Mouse (Mus musculus) midbrain, embryonic 11.5 days (tissue): ENCODE measurements at regions not wholly inside any gene's neighbourhood (a gene's known extent, or its start where the extent isn't known, plus 50 kb on each side); places are given as distances from the start of the nearest gene placed in this dataset.

Experiments
- ATAC-seq: fragments of 200-750 bp; cut with Nextera tagmentation; 2 replicates; pipeline ENCODE4 v1.8.0; 2017; ENCODE audit warnings: moderate TSS enrichment, moderate library complexity; ENCODE audit not compliant: low FRiP score
- DNase-seq: peaks from one replicate; pipeline ENCODE4 v3.0.0; 2015; ENCODE audit warnings: low spot score; ENCODE audit errors: missing footprints
- H3K27ac ChIP-seq: fragments of 300-500 bp; sonication (generic); 2 replicates; pipeline ENCODE4 v1.5.1; 2014; ENCODE audit warnings: low read depth, low read length
- H3K27me3 ChIP-seq: fragments of 300-500 bp; sonication (generic); 2 replicates; pipeline ENCODE4 v1.6.1; 2014; ENCODE audit warnings: mild to moderate bottlenecking, low read length, moderate library complexity, mixed read lengths; ENCODE audit not compliant: control insufficient read depth, insufficient read depth
- H3K36me3 ChIP-seq: fragments of 300-500 bp; sonication (generic); 2 replicates; pipeline ENCODE4 v1.6.1; 2014; ENCODE audit warnings: mild to moderate bottlenecking, low read length, moderate library complexity, mixed read lengths; ENCODE audit not compliant: control insufficient read depth, insufficient read depth
- H3K4me1 ChIP-seq: fragments of 300-500 bp; sonication (generic); 2 replicates; pipeline ENCODE4 v1.6.1; 2014; ENCODE audit warnings: low read length; ENCODE audit not compliant: control insufficient read depth, insufficient read depth
- H3K4me2 ChIP-seq: fragments of 300-500 bp; sonication (generic); 2 replicates; pipeline ENCODE4 v1.6.1; 2014; ENCODE audit warnings: mild to moderate bottlenecking, moderate library complexity
- H3K4me3 ChIP-seq: fragments of 300-500 bp; sonication (generic); 2 replicates; pipeline ENCODE4 v1.5.1; 2014; ENCODE audit warnings: low read depth, low read length
- H3K9ac ChIP-seq: fragments of 300-500 bp; sonication (generic); 2 replicates; pipeline ENCODE4 v1.6.1; 2014; ENCODE audit warnings: low read length
- H3K9me3 ChIP-seq: fragments of 300-500 bp; sonication (generic); 2 replicates; pipeline ENCODE4 v1.6.1; 2016; ENCODE audit warnings: low read length; ENCODE audit not compliant: control insufficient read depth
- WGBS: fragments of 180-500 bp; shearing (Covaris S2); extraction: QIAGEN DNeasy Blood & Tissue Kit; methylation state at CpG from one replicate; pipeline ENCODE4 v1.1.7; 2014; 5-methylcytosine and 5-hydroxymethylcytosine counted together

DNA sequence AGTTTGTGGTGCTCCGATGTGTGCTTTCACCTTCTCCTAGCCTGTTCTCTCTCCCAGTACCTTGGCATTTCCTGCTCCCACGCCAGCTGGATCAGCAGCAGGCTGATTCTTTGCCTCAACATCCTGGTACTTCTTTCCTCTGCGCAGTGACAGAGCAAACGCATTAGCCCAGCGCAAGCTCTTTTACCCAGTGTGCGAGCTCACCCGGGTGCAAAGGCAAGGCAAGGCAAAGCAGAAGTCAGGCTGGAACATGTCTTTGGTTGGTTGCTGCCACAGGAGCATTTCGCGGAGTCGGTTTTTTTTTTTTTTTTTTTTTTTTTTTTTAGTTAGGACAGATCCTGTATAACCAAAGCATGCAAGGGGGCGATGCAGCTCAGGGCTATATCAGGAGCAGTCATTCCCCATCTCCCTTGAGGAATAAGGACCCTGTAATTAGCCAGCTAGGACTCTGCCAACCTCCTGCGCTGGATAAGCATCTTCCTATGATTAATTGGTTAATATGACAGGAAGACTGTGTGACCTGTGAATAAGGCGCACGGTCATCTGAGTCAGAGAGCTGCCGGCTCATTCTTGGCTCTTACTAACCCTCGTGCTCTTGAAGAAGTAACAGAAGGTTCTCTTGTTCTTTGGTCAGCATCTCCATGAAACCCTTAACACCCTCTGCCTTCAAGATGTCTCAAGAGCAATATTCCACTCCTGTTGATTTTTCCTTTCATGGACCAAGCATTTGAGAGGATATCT, 123.9 kb downstream of the Ifng start:
- H3K9me3 ChIP-seq = no peaks in the 10 kb centered on the region
- WGBS = 87% methylated on average over 16 of the region's 16 CpGs
- H3K4me1 ChIP-seq = no peaks in the 10 kb centered on the region
- DNase-seq (no peak), ATAC-seq (no peak)
- no peak overlapping the region for H3K4me2 ChIP-seq
- H3K27ac ChIP-seq = no peak overlapping the region
- H3K27me3 ChIP-seq = no peaks in the 10 kb centered on the region
- H3K36me3 ChIP-seq = no peaks in the 10 kb centered on the region
- no peak overlapping the region for H3K9ac ChIP-seq
- H3K4me3 ChIP-seq = no peak overlapping the region

- Histone ChIP-seq H3K9ac (no peak overlapping the region), H3K4me3 (no peak overlapping the region), H3K36me3 (no peaks in the 10 kb centered on the region), H3K27me3 (no peaks in the 10 kb centered on the region), H3K27ac (no peak overlapping the region), H3K9me3 (no peaks in the 10 kb centered on the region), H3K4me2 (no peak overlapping the region), H3K4me1 (no peaks in the 10 kb centered on the region)
- ATAC-seq (no peak), DNase-seq (no peak)
- WGBS = 75% methylated on average over 10 of the region's 10 CpGs
These were observed 127.8 kb downstream of the Ifng start for GRCm38 (mm10) chr10:118568617-118569016.

DNA sequence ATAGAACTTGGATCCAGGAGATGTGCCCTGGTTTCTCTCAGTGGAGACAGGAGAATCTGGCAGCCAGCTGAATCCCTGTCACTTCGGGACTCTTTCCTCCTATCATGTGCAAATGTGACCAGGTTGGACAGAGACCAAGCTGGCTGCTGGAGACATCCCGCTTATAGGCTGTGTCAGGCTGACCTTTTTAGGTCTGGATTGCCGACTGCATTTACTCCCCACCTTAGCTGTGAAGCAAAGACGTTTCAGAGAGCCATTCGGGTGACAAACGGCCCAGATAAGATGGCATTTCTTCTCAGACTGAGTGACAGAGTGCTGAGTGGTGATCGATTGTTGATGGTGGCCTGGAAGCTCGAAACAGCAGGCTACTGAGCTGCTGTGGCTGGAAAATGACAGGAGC, 128.6 kb downstream of the Ifng start:
- H3K4me3 ChIP-seq = no peak overlapping the region
- no peaks in the 10 kb centered on the region for H3K36me3 ChIP-seq
- no peaks in the 10 kb centered on the region for H3K4me1 ChIP-seq
- H3K9ac ChIP-seq = no peak overlapping the region
- 76% methylated on average over 8 of the region's 8 CpGs for WGBS
- ATAC-seq = no peak
- H3K27me3 ChIP-seq = no peaks in the 10 kb centered on the region
- no peak for DNase-seq
- no peak overlapping the region for H3K4me2 ChIP-seq
- no peak overlapping the region for H3K27ac ChIP-seq
- no peaks in the 10 kb centered on the region for H3K9me3 ChIP-seq

GRCm38 (mm10) chr10:118573247-118573646, 132.4 kb downstream of the Ifng start:
- Histone ChIP-seq H3K27ac (no peak overlapping the region), H3K36me3 (no peaks in the 10 kb centered on the region), H3K4me1 (no peaks in the 10 kb centered on the region), H3K9ac (no peak overlapping the region), H3K9me3 (no peaks in the 10 kb centered on the region), H3K27me3 (no peaks in the 10 kb centered on the region), H3K4me2 (no peak overlapping the region), H3K4me3 (no peak overlapping the region)
- 85% methylated on average over 3 of the region's 3 CpGs for WGBS
- no peak for ATAC-seq
- DNase-seq = no peak

- Histone ChIP-seq H3K9me3 (no peaks in the 10 kb centered on the region; the same call in 1 of the 2 replicates), H3K9ac (no peak overlapping the region), H3K27ac (no peak overlapping the region), H3K4me3 (no peak overlapping the region), H3K27me3 (no peaks in the 10 kb centered on the region), H3K4me2 (no peak overlapping the region), H3K36me3 (no peaks in the 10 kb centered on the region), H3K4me1 (no peaks in the 10 kb centered on the region)
- no peak for DNase-seq
- no peak for ATAC-seq
- WGBS = 90% methylated on average over 7 of the region's 7 CpGs
These were observed 134.7 kb downstream of the Ifng start for GRCm38 (mm10) chr10:118575570-118575969.

DNA sequence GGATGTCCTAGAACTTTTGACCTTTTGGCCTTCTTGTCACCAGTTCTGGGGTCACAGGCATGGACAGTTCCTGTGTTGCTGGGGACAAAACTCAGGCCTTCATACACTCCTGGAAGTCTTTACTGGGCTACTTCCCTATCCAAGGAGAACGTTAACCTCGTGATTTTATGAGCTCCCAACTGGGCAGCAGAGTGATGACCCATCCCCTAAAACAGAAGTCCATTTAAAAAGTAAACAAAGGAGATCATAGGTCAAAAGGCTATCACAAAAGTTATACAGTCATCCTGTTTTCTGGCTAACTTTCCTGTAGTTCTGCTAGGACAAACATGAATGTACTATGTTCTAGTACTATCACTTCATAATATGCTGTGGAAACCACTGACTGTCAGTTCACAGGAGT, 140.5 kb downstream of the Ifng start:
- H3K9ac ChIP-seq = no peak overlapping the region
- H3K4me3 ChIP-seq = no peak overlapping the region
- no peak for DNase-seq
- WGBS = 85% methylated on average over 2 of the region's 2 CpGs
- no peaks in the 10 kb centered on the region for H3K4me1 ChIP-seq
- H3K9me3 ChIP-seq = no peaks in the 10 kb centered on the region; the same call in 1 of the 2 replicates
- H3K4me2 ChIP-seq = no peak overlapping the region
- no peak overlapping the region for H3K27ac ChIP-seq
- H3K27me3 ChIP-seq = no peaks in the 10 kb centered on the region
- no peaks in the 10 kb centered on the region for H3K36me3 ChIP-seq
- no peak for ATAC-seq

GRCm38 (mm10) chr10:118585821-118586220, 145.0 kb downstream of the Ifng start:
- WGBS = 92% methylated on average over 4 of the region's 4 CpGs

DNA sequence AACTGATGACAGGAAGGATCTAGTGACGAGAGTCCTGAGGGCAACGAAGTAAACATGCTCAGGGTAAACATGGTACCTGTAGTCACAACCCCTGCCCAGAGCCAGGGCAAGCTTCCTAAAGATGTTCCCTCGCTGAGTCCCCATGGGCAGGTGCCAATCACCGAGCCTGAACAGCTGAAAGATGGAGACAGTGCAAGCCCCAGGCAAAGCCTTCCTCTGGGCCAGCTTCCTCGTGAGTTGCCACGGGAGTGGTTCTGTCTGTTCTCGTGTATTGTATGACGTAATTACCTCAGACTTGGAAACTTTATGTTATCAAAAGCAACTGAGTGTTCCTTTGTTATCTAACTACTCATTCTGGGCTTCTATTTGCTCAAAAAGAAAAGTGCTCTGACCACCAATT, 147.4 kb downstream of the Ifng start:
- 84% methylated on average over 8 of the region's 8 CpGs for WGBS
- H3K9me3 ChIP-seq = no peaks in the 10 kb centered on the region
- no peak overlapping the region for H3K9ac ChIP-seq
- no peaks in the 10 kb centered on the region for H3K36me3 ChIP-seq
- H3K27me3 ChIP-seq = no peaks in the 10 kb centered on the region
- DNase-seq (no peak), ATAC-seq (no peak)
- no peak overlapping the region for H3K4me2 ChIP-seq
- no peak overlapping the region for H3K4me3 ChIP-seq
- no peaks in the 10 kb centered on the region for H3K4me1 ChIP-seq
- no peak overlapping the region for H3K27ac ChIP-seq

More at GRCm38 (mm10) chr10:118585821-118586220, 145.0 kb downstream of the Ifng start:
- DNase-seq (no peak), ATAC-seq (no peak)
- H3K9me3 ChIP-seq = no peaks in the 10 kb centered on the region
- H3K27ac ChIP-seq = no peak overlapping the region
- H3K27me3 ChIP-seq = no peaks in the 10 kb centered on the region
- H3K9ac ChIP-seq = no peak overlapping the region
- no peaks in the 10 kb centered on the region for H3K36me3 ChIP-seq
- no peak overlapping the region for H3K4me3 ChIP-seq
- no peak overlapping the region for H3K4me2 ChIP-seq
- H3K4me1 ChIP-seq = no peaks in the 10 kb centered on the region

GRCm38 (mm10) chr10:118592648-118593368, 152.0 kb downstream of the Ifng start:
- peak; percentile 96 for DNase-seq
- Histone ChIP-seq H3K9ac (no peak overlapping the region), H3K9me3 (no peaks in the 10 kb centered on the region), H3K36me3 (no peaks in the 10 kb centered on the region), H3K4me2 (no peak overlapping the region), H3K4me1 (no peaks in the 10 kb centered on the region), H3K27me3 (no peaks in the 10 kb centered on the region), H3K27ac (no peak overlapping the region), H3K4me3 (no peak overlapping the region)
- 45% methylated on average over 16 of the region's 16 CpGs for WGBS
- peak; percentile 48; the same call in 1 of the 2 replicates for ATAC-seq
